Mouse (Mus musculus) stomach, embryonic 14.5 days (tissue): ENCODE measurements around the gene Frmd4a. TPM values are rescaled to one million over a fixed set of nuclear protein-coding genes. Genes with fewer than 3 reads are reported as not detected.
A peak's percentile ranks its signal among the peaks of the same experiment; 100 is the strongest.

ENCODE experiments used
- ATAC-seq: fragments of 200-750 bp; cut with Nextera tagmentation; 2 replicates; pipeline ENCODE4 v1.8.0; 2017; ENCODE audit warnings: low read depth, moderate TSS enrichment; ENCODE audit not compliant: insufficient number of reproducible peaks, insufficient read depth, low FRiP score
- H3K27ac ChIP-seq: fragments of 300-500 bp; sonication (generic); 2 replicates; pipeline ENCODE4 v1.5.1; 2014; ENCODE audit warnings: mild to moderate bottlenecking, low read length, moderate library complexity, mixed read lengths
- H3K27me3 ChIP-seq: fragments of 300-500 bp; sonication (generic); 2 replicates; pipeline ENCODE4 v1.6.1; 2014; ENCODE audit warnings: low read length, control low read depth, mixed read lengths; ENCODE audit not compliant: control insufficient read depth, insufficient read depth
- H3K36me3 ChIP-seq: fragments of 300-500 bp; sonication (generic); 2 replicates; pipeline ENCODE4 v1.6.1; 2014; ENCODE audit warnings: mild to moderate bottlenecking, control low read depth, low read length, moderate library complexity, mixed read lengths; ENCODE audit not compliant: control insufficient read depth, insufficient read depth
- H3K4me1 ChIP-seq: fragments of 300-500 bp; sonication (generic); 2 replicates; pipeline ENCODE4 v1.6.1; 2014; ENCODE audit warnings: low read length, control low read depth, mixed read lengths; ENCODE audit not compliant: control insufficient read depth, insufficient read depth
- H3K4me2 ChIP-seq: fragments of 300-500 bp; sonication (generic); replicated peaks from 2 replicates; pipeline ENCODE4 v1.6.1; 2014; ENCODE audit warnings: low read depth, low read length, control low read depth
- H3K4me3 ChIP-seq: fragments of 300-500 bp; sonication (generic); 2 replicates; pipeline ENCODE4 v1.5.1; 2014; ENCODE audit warnings: low read depth, low read length, control low read depth
- H3K9ac ChIP-seq: fragments of 300-500 bp; sonication (generic); replicated peaks from 2 replicates; pipeline ENCODE4 v1.6.1; 2014; ENCODE audit warnings: low read depth, mild to moderate bottlenecking, control low read depth, low read length, moderate library complexity, mixed read lengths
- H3K9me3 ChIP-seq: fragments of 300-500 bp; sonication (generic); 2 replicates; pipeline ENCODE4 v1.6.1; 2016; ENCODE audit warnings: low read depth, low read length, control low read depth; ENCODE audit not compliant: control insufficient read depth
- WGBS: fragments of 180-500 bp; shearing (Covaris S2); extraction: QIAGEN DNeasy Blood & Tissue Kit; methylation state at CpG from one replicate; pipeline ENCODE4 v1.1.7; 2014; 5-methylcytosine and 5-hydroxymethylcytosine counted together
- polyA plus RNA-seq: library from polyadenylated mRNA; unstranded; fragments of >200 nt; fragmentation: Nextera tagmentation; extraction: Ambion mirVana; gene quantifications from 2 replicates; pipeline ENCODE4 v1.2.1, GENCODE M21; 2014

Gene Frmd4a
- polyA plus RNA-seq, 1 experiment from 2014 or later, result 42.4 TPM

DNA sequence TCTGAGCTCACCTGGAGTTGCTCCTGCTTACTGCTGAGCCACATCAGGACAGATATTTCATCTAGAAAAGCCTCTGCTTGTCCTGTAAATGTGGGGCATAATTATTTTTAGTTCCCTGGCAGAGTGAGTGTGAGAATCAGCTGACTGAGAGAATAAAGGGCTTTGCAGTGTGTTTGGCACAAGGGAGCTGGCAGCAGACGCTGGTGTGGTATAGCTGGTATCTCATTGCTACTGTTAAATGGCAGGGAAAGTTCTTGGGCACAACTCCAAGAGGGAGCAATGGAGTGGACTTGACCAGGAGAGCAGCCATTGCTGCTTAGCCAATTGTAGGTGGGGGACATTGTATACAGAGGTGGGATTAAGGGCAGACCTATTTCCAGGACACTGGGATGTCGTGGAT is 83.9 kb downstream of the Frmd4a start:
- no peak overlapping the region for H3K9ac ChIP-seq
- WGBS, result 73% methylated on average over 2 of the region's 2 CpGs
- H3K4me1 ChIP-seq, result no peaks in the 10 kb centered on the region
- H3K27ac ChIP-seq, result no peak overlapping the region
- no peaks in the 10 kb centered on the region for H3K36me3 ChIP-seq
- no peaks in the 10 kb centered on the region for H3K9me3 ChIP-seq
- no peak overlapping the region for H3K4me3 ChIP-seq
- no peak overlapping the region for H3K4me2 ChIP-seq
- no peak for ATAC-seq
- H3K27me3 ChIP-seq, result no peaks in the 10 kb centered on the region

GRCm38 (mm10) chr2:4113303-4113920 is 95.9 kb downstream of the Frmd4a start:
- 78% methylated on average over 7 of the region's 7 CpGs for WGBS
- H3K27ac ChIP-seq, result no peak overlapping the region
- H3K9ac ChIP-seq, result no peak overlapping the region
- H3K9me3 ChIP-seq, result no peaks in the 10 kb centered on the region
- H3K4me2 ChIP-seq, result no peak overlapping the region
- no peaks in the 10 kb centered on the region for H3K36me3 ChIP-seq
- no peak overlapping the region for H3K4me3 ChIP-seq
- ATAC-seq, result no peak
- H3K4me1 ChIP-seq, result no peaks in the 10 kb centered on the region
- no peaks in the 10 kb centered on the region for H3K27me3 ChIP-seq

GRCm38 (mm10) chr2:4119678-4120458 is 102.4 kb downstream of the Frmd4a start:
- H3K4me1 ChIP-seq, result no peaks in the 10 kb centered on the region
- no peak overlapping the region for H3K4me2 ChIP-seq
- no peak overlapping the region for H3K9ac ChIP-seq
- WGBS, result 63% methylated on average over 9 of the region's 9 CpGs
- H3K27me3 ChIP-seq, result no peaks in the 10 kb centered on the region
- no peaks in the 10 kb centered on the region for H3K9me3 ChIP-seq
- ATAC-seq, result no peak
- H3K4me3 ChIP-seq, result no peak overlapping the region
- H3K36me3 ChIP-seq, result no peaks in the 10 kb centered on the region
- H3K27ac ChIP-seq, result no peak overlapping the region

DNA sequence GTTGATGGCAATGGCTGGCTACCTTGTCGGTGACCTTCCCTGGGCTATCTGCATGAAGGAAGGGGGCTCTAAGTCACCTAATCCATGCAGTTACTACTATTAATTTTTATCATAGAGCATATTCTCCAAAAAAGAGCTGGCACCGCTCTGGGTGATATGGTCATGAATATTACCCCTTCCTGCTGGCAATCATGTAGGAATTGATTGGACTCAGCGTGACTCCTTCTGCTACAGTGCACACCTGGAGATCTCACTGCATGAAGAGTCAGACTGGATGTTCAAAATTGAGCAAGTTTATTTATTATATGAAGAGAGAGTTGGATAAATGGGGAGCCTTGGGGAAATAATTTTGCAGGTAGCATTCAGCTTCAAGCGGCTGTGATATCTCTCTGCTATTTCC is 113.7 kb downstream of the Frmd4a start:
- no peak for ATAC-seq
- H3K36me3 ChIP-seq, result no peaks in the 10 kb centered on the region
- WGBS, result 87% methylated on average over 4 of the region's 4 CpGs

DNA sequence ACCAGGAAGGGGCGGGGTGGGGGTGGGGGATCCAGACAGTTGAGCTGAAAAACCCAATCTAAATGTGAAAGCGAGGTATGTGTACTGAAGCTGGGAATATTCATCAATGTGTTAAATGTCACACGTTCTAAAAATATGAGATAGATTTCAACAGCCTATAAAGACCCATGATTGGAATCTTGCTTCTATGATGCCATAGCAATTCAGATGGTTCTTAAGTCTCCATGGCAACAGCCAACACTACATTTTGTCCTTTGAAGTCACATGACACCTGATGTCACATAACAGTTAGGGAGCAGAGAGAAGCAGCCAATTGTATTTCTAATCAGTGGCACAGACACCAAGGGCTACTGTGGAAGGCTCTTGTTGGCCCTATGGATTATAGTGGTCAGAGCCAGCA is 120.0 kb downstream of the Frmd4a start:
- 86% methylated on average over 3 of the region's 3 CpGs for WGBS
- ATAC-seq, result no peak
- no peaks in the 10 kb centered on the region for H3K9me3 ChIP-seq
- no peaks in the 10 kb centered on the region for H3K36me3 ChIP-seq
- no peaks in the 10 kb centered on the region for H3K27me3 ChIP-seq
- H3K27ac ChIP-seq, result no peak overlapping the region
- H3K4me1 ChIP-seq, result no peaks in the 10 kb centered on the region
- H3K4me2 ChIP-seq, result no peak overlapping the region
- H3K9ac ChIP-seq, result no peak overlapping the region
- no peak overlapping the region for H3K4me3 ChIP-seq

More for the DNA sequence above, 113.7 kb downstream of the Frmd4a start:
- H3K4me1 ChIP-seq, result no peaks in the 10 kb centered on the region
- no peak overlapping the region for H3K9ac ChIP-seq
- no peaks in the 10 kb centered on the region for H3K27me3 ChIP-seq
- no peak overlapping the region for H3K4me2 ChIP-seq
- no peak overlapping the region for H3K27ac ChIP-seq
- no peaks in the 10 kb centered on the region for H3K9me3 ChIP-seq
- no peak overlapping the region for H3K4me3 ChIP-seq

DNA sequence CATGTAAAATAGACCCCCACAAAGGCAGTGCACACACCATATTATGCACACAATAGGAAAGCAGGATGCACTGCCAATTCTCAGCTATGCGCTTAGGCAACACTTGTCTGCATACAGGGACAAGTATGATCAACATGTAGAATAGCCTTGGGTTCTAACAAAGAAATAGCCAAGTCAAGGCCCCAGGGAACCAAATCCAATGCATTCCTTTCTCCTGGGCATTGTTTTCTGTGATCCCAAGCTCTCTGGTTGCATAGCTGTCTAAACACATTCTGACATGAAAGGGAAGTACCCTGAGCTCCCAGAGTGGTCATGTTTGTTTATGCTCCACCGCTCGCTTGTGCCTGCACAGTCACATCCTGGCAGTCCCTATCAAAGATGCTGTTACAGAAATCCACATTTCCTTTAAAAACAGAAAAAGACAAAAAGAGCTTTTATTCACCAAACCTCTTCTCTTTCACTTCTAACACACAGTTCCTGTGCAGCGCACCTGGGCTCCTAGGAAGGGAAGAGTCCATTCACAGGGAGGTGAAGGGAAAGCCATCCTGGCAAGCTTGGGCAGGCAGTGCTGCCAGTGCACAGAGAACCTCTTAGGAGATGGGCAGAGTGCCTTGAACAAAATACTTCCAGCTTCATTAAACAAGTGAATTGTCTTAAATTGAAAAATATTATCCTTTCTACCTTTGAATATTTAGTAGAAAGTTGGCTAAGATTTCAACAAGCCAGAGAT is 124.9 kb downstream of the Frmd4a start:
- no peaks in the 10 kb centered on the region for H3K27me3 ChIP-seq
- no peak overlapping the region for H3K27ac ChIP-seq
- ATAC-seq, result no peak
- no peaks in the 10 kb centered on the region for H3K36me3 ChIP-seq
- no peaks in the 10 kb centered on the region for H3K4me1 ChIP-seq
- 42% methylated on average over 4 of the region's 4 CpGs for WGBS
- H3K9me3 ChIP-seq, result no peaks in the 10 kb centered on the region
- H3K4me2 ChIP-seq, result no peak overlapping the region
- H3K9ac ChIP-seq, result no peak overlapping the region
- no peak overlapping the region for H3K4me3 ChIP-seq

DNA sequence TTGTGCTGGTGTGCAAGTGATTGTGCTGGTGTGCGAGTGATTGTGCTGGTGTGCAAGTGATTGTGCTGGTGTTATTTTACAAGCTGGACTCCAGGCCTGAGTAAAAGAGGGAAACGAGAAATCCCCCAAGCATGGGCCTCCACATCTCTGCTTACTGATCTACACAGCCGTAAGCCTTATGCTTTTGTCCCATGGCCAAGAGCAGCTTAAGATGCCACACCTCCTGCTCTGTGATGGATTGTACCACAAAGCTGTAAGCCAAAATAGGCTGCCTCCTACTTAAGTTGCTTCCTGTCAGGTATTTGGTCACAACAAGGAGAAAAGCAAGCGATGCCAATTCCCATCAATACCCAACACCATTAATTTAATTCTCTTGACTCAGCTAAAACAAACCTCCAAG is 126.9 kb downstream of the Frmd4a start:
- Histone ChIP-seq H3K27ac (no peak overlapping the region), H3K4me3 (no peak overlapping the region), H3K9ac (no peak overlapping the region), H3K4me1 (no peaks in the 10 kb centered on the region), H3K27me3 (no peaks in the 10 kb centered on the region), H3K4me2 (no peak overlapping the region), H3K9me3 (no peaks in the 10 kb centered on the region), H3K36me3 (no peaks in the 10 kb centered on the region)
- no peak for ATAC-seq
- WGBS, result 66% methylated on average over 4 of the region's 4 CpGs

DNA sequence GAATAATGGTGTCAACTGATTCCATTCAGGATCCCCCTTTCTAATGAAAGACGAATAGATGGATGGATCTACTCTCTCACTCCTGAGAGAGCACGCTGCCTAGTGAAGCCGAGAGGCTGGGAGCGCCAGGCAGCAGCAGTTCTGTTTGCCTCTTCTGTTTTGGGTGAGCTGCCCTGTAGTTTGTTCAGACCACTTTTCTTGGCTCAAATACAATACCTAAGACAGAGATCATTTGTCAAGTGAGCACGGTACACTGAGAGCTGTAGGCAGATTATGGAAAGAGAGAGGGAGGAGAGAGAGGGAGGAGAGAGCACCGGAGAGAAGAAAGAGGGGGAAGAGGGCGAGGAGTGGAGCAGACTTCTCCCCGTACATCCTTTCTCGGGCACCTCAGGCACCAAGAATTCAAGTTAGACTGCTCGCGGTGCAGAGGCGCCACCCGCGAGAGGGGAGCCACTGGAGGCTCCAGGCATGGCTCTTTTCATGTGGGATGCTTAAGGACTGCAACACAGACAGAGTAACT is 135.1 kb downstream of the Frmd4a start:
- no peak for ATAC-seq
- H3K4me2 ChIP-seq, result peak overlapping the region; percentile 71
- 0 out of 2 replicates have a peak overlapping the region, but pooled peaks have one; percentile 55 for H3K27ac ChIP-seq
- no peaks in the 10 kb centered on the region for H3K27me3 ChIP-seq
- WGBS, result 4% methylated on average over 14 of the region's 14 CpGs
- H3K36me3 ChIP-seq, result no peaks in the 10 kb centered on the region
- peaks cover 4% of the 10 kb centered on the region; the same call in 1 of the 2 replicates for H3K4me1 ChIP-seq
- no peak overlapping the region; the same call in 1 of the 2 replicates for H3K9ac ChIP-seq
- H3K9me3 ChIP-seq, result no peaks in the 10 kb centered on the region
- H3K4me3 ChIP-seq, result peak overlapping the region; percentile 46
